In the genomic region with DNA sequence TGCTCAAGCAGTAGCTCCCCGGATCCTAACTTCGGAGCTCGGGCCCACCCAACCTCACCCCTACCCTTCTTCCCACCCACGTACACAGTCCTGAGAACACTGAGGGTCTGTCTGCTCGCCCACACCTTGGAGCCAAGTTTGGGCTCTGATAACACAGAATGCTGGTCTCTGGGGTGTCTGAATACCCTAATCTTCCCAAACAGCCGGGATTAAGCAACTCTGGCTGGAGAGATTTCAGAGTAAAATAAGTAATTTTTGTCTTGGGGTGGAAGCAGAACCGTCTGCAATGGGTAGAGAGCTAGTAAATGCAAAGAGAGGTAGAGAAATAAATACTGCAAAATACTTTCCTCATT, we compare ENCODE assay signal across 9 mouse cellular contexts. TPM values are rescaled to one million over a fixed set of nuclear protein-coding genes. Genes with fewer than 3 reads are reported as not detected.
DNase-seq lines count a peak whose midpoint lies in the region; ATAC-seq and TF ChIP-seq lines count a peak whose summit lies in the region.
"Had no signal": no experiment of that assay in that cellular context is flagged by ENCODE, and none has a peak within 500 bp of the region (broad histone marks: within the 10 kb centered on the region; RNA-seq: fewer than 3 reads in every experiment).

No protein-coding gene starts in this region.

- no peak for ATAC-seq in kidney, postnatal 0 days (replicated peaks; ENCODE audit: low FRiP score, low read depth)
- ATAC-seq in embryonic facial prominence, embryonic 12.5 days (ENCODE audit: insufficient number of reproducible peaks, insufficient read depth, low FRiP score, low TSS enrichment), result no peak; the same call in 1 of the 2 replicates
- ATAC-seq in intestine, postnatal 0 days, result no peak
- no peak for ATAC-seq in neural tube, embryonic 13.5 days (ENCODE audit: low read depth)
- ATAC-seq in granulocyte monocyte progenitor cell, adult 5-6 weeks (replicated peaks; ENCODE audit: poor library complexity, severe bottlenecking), result no peak

- WGBS in kidney, postnatal 0 days, result 7% methylated on average over 7 of the region's 7 CpGs
- under 1% methylated on average over 7 of the region's 7 CpGs for WGBS in embryonic facial prominence, embryonic 12.5 days
- 37% methylated on average over 7 of the region's 7 CpGs for WGBS in intestine, postnatal 0 days
- 5% methylated on average over 7 of the region's 7 CpGs for WGBS in neural tube, embryonic 13.5 days

- H3K4me1 ChIP-seq in kidney, postnatal 0 days (replicated peaks; ENCODE audit: insufficient read depth, low read length), result peaks cover 5% of the 10 kb centered on the region; the same call in 1 of the 2 replicates
- H3K4me1 ChIP-seq in embryonic facial prominence, embryonic 12.5 days, result peaks cover 34% of the 10 kb centered on the region
- peaks cover 3% of the 10 kb centered on the region; the same call in 1 of the 2 replicates for H3K4me1 ChIP-seq in intestine, postnatal 0 days (replicated peaks; ENCODE audit: control insufficient read depth, insufficient read depth, low read length)
- peaks cover 46% of the 10 kb centered on the region for H3K4me1 ChIP-seq in neural tube, embryonic 13.5 days (replicated peaks)

- H3K27me3 ChIP-seq in kidney, postnatal 0 days (ENCODE audit: insufficient read depth, low read length), result no peaks in the 10 kb centered on the region
- no peaks in the 10 kb centered on the region for H3K27me3 ChIP-seq in embryonic facial prominence, embryonic 12.5 days
- H3K27me3 ChIP-seq in intestine, postnatal 0 days (replicated peaks; ENCODE audit: control insufficient read depth, insufficient read depth, low read length), result no peaks in the 10 kb centered on the region
- no peaks in the 10 kb centered on the region for H3K27me3 ChIP-seq in neural tube, embryonic 13.5 days

- no peak for TF ChIP-seq CTCF in kidney, postnatal 0 days (IDR thresholded peaks at IDR 0.05; ENCODE audit: low read depth)
- TF ChIP-seq CTCF in intestine, postnatal 0 days (IDR thresholded peaks at IDR 0.05; ENCODE audit: low read depth), result no peak

- H3K36me3 ChIP-seq in kidney, postnatal 0 days (ENCODE audit: insufficient read depth, low read length), result peaks cover 27% of the 10 kb centered on the region
- peaks cover 41% of the 10 kb centered on the region for H3K36me3 ChIP-seq in embryonic facial prominence, embryonic 12.5 days
- 0 out of 2 replicates have a peak, but pooled peaks cover 16% of the 10 kb centered on the region for H3K36me3 ChIP-seq in intestine, postnatal 0 days (ENCODE audit: control insufficient read depth, insufficient read depth)
- H3K36me3 ChIP-seq in neural tube, embryonic 13.5 days, result peaks cover 38% of the 10 kb centered on the region

- peak overlapping the region; percentile 86 for H3K9ac ChIP-seq in kidney, postnatal 0 days (ENCODE audit: low read depth, low read length)
- peak overlapping the region; percentile 81 for H3K9ac ChIP-seq in embryonic facial prominence, embryonic 12.5 days
- H3K9ac ChIP-seq in intestine, postnatal 0 days (ENCODE audit: low read depth, low read length), result peak overlapping the region; percentile 68; the same call in 1 of the 2 replicates
- H3K9ac ChIP-seq in neural tube, embryonic 13.5 days, result peak overlapping the region; percentile 83

- H3K9me3 ChIP-seq in kidney, postnatal 0 days (replicated peaks; ENCODE audit: low read length), result no peaks in the 10 kb centered on the region
- no peaks in the 10 kb centered on the region for H3K9me3 ChIP-seq in embryonic facial prominence, embryonic 12.5 days
- H3K9me3 ChIP-seq in intestine, postnatal 0 days (ENCODE audit: control insufficient read depth), result no peaks in the 10 kb centered on the region
- H3K9me3 ChIP-seq in neural tube, embryonic 13.5 days, result no peaks in the 10 kb centered on the region

- H3K4me3 ChIP-seq in kidney, postnatal 0 days (replicated peaks; ENCODE audit: low read depth, low read length), result peak overlapping the region; percentile 83
- H3K4me3 ChIP-seq in embryonic facial prominence, embryonic 12.5 days, result peak overlapping the region; percentile 72
- peak overlapping the region; percentile 70 for H3K4me3 ChIP-seq in intestine, postnatal 0 days (ENCODE audit: low read depth, low read length)
- peak overlapping the region; percentile 74 for H3K4me3 ChIP-seq in neural tube, embryonic 13.5 days

- peak overlapping the region; percentile 95 for H3K27ac ChIP-seq in kidney, postnatal 0 days
- peak overlapping the region; percentile 98 for H3K27ac ChIP-seq in embryonic facial prominence, embryonic 12.5 days
- peak overlapping the region; percentile 76 for H3K27ac ChIP-seq in intestine, postnatal 0 days (ENCODE audit: low read depth, low read length)
- H3K27ac ChIP-seq in neural tube, embryonic 13.5 days (replicated peaks), result peak overlapping the region; percentile 90

- DNase-seq in kidney, postnatal 0 days (ENCODE audit: low spot score), result no peak
- no peak for DNase-seq in kidney, adult 9 months
- DNase-seq in left cerebral cortex, adult 9 months (ENCODE audit: low spot score in 2 of 2), result no peak
- DNase-seq in gastrocnemius, postnatal 4 days (ENCODE audit: low spot score in 2 of 2), result no peak

- H3K4me2 ChIP-seq in kidney, postnatal 0 days (ENCODE audit: low read length), result peak overlapping the region; percentile 89
- H3K4me2 ChIP-seq in embryonic facial prominence, embryonic 12.5 days (replicated peaks), result peak overlapping the region; percentile 73
- peak overlapping the region; percentile 98 for H3K4me2 ChIP-seq in intestine, postnatal 0 days (replicated peaks; ENCODE audit: low read depth)
- peak overlapping the region; percentile 82 for H3K4me2 ChIP-seq in neural tube, embryonic 13.5 days

RNA-seq across cellular contexts. Expression of a gene that starts 1.6 kb away (rescaled TPM):
- polyA plus RNA-seq in kidney, postnatal 0 days (2015; fragmentation: Nextera tagmentation; extraction: Ambion mirVana), result 58.0 and 61.3 TPM in 2 replicates
- polyA plus RNA-seq in embryonic facial prominence, embryonic 12.5 days (2016; fragmentation: Nextera tagmentation; extraction: Ambion mirVana), result 204 and 214 TPM in 2 replicates
- 18.2 and 19.7 TPM in 2 replicates for polyA plus RNA-seq in intestine, postnatal 0 days (2015; fragmentation: Nextera tagmentation; extraction: Ambion mirVana)
- polyA plus RNA-seq in neural tube, embryonic 13.5 days (2015; fragmentation: Nextera tagmentation; extraction: Ambion mirVana), result 69.0 and 72.9 TPM in 2 replicates
- total RNA-seq in granulocyte monocyte progenitor cell, adult 5-6 weeks (2014; fragmentation: Nextera tagmentation), result 8.6 and 14.9 TPM in 2 replicates
- total RNA-seq in granulocyte monocyte progenitor cell, adult 5-6 weeks (2017), result 10.8 and 11.4 TPM in 2 replicates
- total RNA-seq in gastrocnemius, postnatal 4 days (2021), result 10 to 100 TPM; 90.4 to 92.7 TPM

RNA-seq across cellular contexts. Expression of a gene that starts 29.3 kb away (rescaled TPM):
- 1.7 and 2.3 TPM in 2 replicates for polyA plus RNA-seq in kidney, postnatal 0 days (2015; fragmentation: Nextera tagmentation; extraction: Ambion mirVana)
- polyA plus RNA-seq in embryonic facial prominence, embryonic 12.5 days (2016; fragmentation: Nextera tagmentation; extraction: Ambion mirVana), result 0.51 and 0.63 TPM in 2 replicates
- polyA plus RNA-seq in intestine, postnatal 0 days (2015; fragmentation: Nextera tagmentation; extraction: Ambion mirVana), result 221 and 224 TPM in 2 replicates
- not detected in 2 replicates for polyA plus RNA-seq in neural tube, embryonic 13.5 days (2015; fragmentation: Nextera tagmentation; extraction: Ambion mirVana)
- total RNA-seq in granulocyte monocyte progenitor cell, adult 5-6 weeks (2014; fragmentation: Nextera tagmentation), result not detected in 2 replicates
- total RNA-seq in granulocyte monocyte progenitor cell, adult 5-6 weeks (2017), result not detected in 2 replicates
- total RNA-seq in gastrocnemius, postnatal 4 days (2021), result 1 to 10 TPM; 1.1 to 2.8 TPM

RNA-seq across cellular contexts. Expression of a gene that starts 34.4 kb away (rescaled TPM):
- polyA plus RNA-seq in kidney, postnatal 0 days (2015; fragmentation: Nextera tagmentation; extraction: Ambion mirVana), result 34.0 and 35.8 TPM in 2 replicates
- 56.7 and 60.6 TPM in 2 replicates for polyA plus RNA-seq in embryonic facial prominence, embryonic 12.5 days (2016; fragmentation: Nextera tagmentation; extraction: Ambion mirVana)
- 11.9 and 12.5 TPM in 2 replicates for polyA plus RNA-seq in intestine, postnatal 0 days (2015; fragmentation: Nextera tagmentation; extraction: Ambion mirVana)
- 32.3 and 32.5 TPM in 2 replicates for polyA plus RNA-seq in neural tube, embryonic 13.5 days (2015; fragmentation: Nextera tagmentation; extraction: Ambion mirVana)
- total RNA-seq in granulocyte monocyte progenitor cell, adult 5-6 weeks (2014; fragmentation: Nextera tagmentation), result 11.3 and 20.1 TPM in 2 replicates
- total RNA-seq in granulocyte monocyte progenitor cell, adult 5-6 weeks (2017), result 13.6 and 17.0 TPM in 2 replicates
- 10 to 100 TPM; 28.3 to 29.7 TPM for total RNA-seq in gastrocnemius, postnatal 4 days (2021)

RNA-seq across cellular contexts. Expression of a gene that starts 56.1 kb away (rescaled TPM):
- polyA plus RNA-seq in kidney, postnatal 0 days (2015; fragmentation: Nextera tagmentation; extraction: Ambion mirVana), result not detected in 2 replicates
- polyA plus RNA-seq in embryonic facial prominence, embryonic 12.5 days (2016; fragmentation: Nextera tagmentation; extraction: Ambion mirVana), result not detected in 2 replicates
- not detected in 2 replicates for polyA plus RNA-seq in intestine, postnatal 0 days (2015; fragmentation: Nextera tagmentation; extraction: Ambion mirVana)
- polyA plus RNA-seq in neural tube, embryonic 13.5 days (2015; fragmentation: Nextera tagmentation; extraction: Ambion mirVana), result not detected in 2 replicates
- total RNA-seq in granulocyte monocyte progenitor cell, adult 5-6 weeks (2014; fragmentation: Nextera tagmentation), result not detected in 2 replicates
- total RNA-seq in granulocyte monocyte progenitor cell, adult 5-6 weeks (2017), result not detected in 2 replicates
- total RNA-seq in gastrocnemius, postnatal 4 days (2021), result not detected
- polyA plus RNA-seq: gonadal fat pad, adult 2 months had no signal

Comparison
In these comparisons a context has a peak if more than half of its experiments do, and no peak if none do; other contexts are left out.
1. RNA of a gene that starts 29.3 kb away (polyA plus RNA-seq): 221 to 224 TPM in intestine, postnatal 0 days; 1.7 to 2.3 TPM in kidney, postnatal 0 days, 0.51 to 0.63 TPM in embryonic facial prominence, embryonic 12.5 days and not detected in neural tube, embryonic 13.5 days; every median in the first group is over 10 times any median in the second.
2. Peak in every context shown above with its lines, with median percentiles within 50 percentile points of each other: H3K27ac ChIP-seq, H3K4me2 ChIP-seq, H3K4me3 ChIP-seq and H3K9ac ChIP-seq.